Mouse (Mus musculus) left cerebral cortex, postnatal 14 days (tissue): Measurements from ENCODE around the gene Igf1r. TPM values are rescaled to one million over a fixed set of nuclear protein-coding genes. Genes with fewer than 3 reads are reported as not detected.

Experiments
- DNase-seq, 2 experiments: peaks; one replicate each; pipeline ENCODE4 v3.0.0; 2021 to 2022; ENCODE audit warnings: low spot score in 2 of 2, mixed read lengths in 1 of 2
- intact Hi-C: fragments of 180-260 bp; cut with DNase I; formaldehyde crosslinking; loops from one replicate; pipeline ENCODE4 v1.15.1; 2025
- total RNA-seq, 2 experiments: library from RNA; stranded (reverse); gene quantifications; 2 replicates each; pipeline ENCODE4 v1.2.3; 2021

The Igf1r gene
- total RNA-seq, 2 experiments from 2014 or later = 39.0 to 49.5 TPM

DNA sequence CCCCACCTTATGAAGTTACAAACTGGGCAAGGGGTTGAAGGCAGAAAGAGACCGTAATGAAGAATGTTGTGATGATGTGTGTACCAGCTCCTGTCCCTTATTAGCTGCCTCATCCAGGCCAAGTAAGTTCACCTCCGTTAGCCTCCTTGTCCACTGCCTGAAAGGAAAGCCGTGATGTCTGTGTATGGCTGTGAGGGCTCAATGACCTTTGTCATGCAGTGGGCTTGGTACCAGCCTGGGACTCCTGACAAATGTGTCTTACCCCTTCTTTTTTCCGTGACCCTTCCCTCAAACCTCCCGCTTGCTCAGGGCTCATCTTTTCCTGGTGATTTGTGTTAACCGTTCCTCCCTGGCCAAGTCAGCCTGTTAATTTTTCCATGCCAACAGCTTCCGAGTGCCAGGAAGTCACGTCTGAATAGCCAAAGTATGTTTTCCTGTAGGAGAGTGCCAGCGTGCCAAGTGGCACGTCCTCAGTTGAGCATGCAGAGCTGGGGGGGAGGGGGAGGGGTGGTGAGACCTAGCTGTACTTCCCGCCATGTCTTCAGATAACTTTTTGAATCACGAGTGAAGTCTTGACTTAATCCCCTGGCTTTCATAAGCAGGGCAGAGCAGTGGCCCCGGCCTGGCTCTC is 178.4 kb downstream of the Igf1r start:
- intact Hi-C loops = no loop called here
- no peak for DNase-seq

DNA sequence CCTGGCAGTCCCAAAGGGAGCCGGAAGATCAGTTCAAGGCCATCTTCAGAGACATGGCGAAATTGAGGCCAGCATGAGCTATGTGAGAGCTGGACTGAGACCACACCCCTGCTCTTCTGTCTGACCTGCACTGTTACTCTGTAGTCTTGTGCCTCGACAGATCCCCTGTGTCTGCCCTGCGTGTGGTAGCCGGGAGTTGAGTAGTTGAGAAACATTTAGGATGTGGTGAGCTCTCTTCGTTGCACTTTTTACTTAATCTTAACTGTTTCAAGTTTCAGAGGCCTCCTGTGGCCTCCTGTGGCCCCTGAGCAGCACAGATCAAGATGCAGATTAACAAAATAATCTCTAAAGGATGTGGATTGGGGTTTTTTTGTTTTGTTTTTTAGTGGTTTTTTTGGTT is 181.1 kb downstream of the Igf1r start:
- no peak for DNase-seq
- intact Hi-C loops = loop anchor here (1.0 kb wide), 1 partner anchor 182 kb away; no protein-coding TSS in a partner anchor

DNA sequence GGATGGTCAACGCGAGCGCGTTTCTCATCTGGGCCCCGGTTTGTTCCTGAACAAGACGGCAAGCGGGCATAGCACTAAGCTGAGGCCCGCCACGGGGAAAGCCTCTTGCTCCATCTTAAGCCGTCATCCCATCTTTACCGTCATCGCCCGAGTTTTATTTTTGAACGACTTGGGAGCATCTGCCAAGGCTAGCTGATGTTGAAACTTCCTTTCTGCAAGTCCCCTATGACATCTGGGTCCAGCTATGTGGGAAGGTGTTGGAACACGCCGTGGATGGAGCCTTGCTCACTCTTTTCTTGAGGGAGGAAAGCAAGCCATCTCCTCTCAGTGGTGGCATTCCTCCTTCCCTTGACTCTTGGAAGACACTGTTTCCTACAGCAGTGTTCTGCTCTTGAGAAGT is 182.3 kb downstream of the Igf1r start:
- intact Hi-C loops = loop anchor here (1.0 kb wide), 1 partner anchor 184 kb away; no protein-coding TSS in a partner anchor
- no peak for DNase-seq

DNA sequence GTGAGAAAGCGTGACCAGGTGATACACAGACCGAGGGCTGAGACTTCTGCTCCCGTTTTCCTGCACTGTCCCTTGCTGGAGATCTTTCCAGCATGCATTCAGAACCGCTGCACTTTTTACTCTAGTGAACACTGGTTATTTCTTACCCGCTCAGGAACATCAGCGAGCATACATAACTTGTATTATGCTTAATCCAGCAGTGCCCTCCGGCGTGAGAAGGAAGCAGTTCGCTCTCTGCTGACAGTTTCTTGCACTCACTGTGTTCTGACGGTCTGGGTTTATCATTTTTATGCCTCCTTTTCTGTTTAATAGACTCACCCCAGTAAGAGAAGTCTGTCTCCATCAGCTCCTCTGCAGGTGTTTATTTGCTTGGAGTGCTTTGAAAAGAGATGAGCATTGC is 183.4 kb downstream of the Igf1r start:
- no peak for DNase-seq
- intact Hi-C loops = no loop called here

DNA sequence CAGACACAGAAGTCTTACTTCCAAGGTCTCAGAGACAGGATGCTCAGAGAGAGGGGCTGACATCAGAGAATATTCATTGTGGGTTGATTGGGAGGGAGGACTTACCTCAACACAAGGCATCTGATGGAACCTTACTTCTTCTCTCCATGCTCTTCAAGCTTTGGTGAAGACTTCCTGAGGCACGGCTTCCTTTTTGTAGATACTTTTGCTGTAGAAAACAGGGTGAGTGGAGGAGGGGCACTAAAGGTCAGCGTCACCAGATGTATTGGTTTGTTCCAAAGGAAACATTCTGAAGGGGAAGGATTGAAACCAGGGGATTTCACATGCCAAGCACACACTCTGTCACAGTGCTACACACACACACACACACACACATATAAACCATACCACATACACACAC is 186.8 kb downstream of the Igf1r start:
- DNase-seq = no peak
- intact Hi-C loops = no loop called here

DNA sequence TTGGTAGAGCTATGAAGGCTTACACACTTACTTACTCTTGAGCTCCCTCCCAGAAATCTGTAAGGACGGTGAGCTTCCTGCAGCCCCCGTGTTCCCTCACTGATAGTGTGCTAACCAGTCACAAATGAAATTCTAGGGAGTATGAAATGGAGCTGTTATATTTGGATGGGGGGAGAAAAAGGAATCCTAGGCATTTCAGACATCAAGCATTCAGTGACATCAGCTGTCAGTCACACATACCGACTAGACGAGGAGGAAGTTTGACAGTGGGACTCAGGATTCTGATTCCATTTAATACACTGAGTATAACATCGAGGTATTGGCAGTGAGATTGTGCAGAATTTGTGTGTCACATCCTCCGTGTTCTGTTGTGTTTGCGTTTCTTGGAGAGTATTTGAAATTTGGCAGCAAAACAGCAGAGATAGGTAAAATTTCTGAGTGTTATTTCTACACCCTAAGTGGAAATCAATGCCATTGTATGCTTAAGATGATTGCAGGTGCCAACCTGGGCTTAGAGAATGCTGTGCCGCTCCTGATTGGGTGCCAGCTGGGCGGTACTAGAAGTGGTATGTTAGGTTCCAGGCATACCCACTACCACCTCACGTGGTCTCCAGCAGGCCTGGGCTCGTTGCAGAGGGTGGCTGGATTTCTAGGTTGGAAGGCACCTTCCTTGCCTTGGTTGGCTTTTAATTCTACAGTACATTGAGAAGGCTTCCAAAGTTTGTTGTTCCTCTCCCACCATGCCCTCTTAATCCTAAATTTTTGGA is 187.6 kb downstream of the Igf1r start:
- intact Hi-C loops = no loop called here
- DNase-seq = no peak

DNA sequence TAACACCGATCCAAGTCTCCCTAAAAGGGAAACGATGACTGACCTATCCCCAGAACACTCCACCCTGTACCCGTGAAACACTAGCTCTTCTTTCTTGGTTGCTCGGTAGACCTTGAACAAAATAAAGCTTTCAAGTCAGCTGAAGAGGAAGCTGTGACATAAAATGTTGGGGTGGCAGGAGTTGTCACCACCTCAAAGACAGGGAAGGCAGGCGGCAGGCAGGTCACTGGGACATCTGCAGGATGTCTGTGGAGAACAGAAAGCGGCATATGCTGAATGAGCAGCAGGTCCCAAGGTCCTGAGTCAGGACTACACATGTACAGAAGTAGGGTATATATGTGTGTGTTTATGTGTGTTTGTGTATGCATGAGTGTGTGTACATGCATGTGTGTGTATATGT is 191.6 kb downstream of the Igf1r start:
- intact Hi-C loops = no loop called here
- DNase-seq = no peak

DNA sequence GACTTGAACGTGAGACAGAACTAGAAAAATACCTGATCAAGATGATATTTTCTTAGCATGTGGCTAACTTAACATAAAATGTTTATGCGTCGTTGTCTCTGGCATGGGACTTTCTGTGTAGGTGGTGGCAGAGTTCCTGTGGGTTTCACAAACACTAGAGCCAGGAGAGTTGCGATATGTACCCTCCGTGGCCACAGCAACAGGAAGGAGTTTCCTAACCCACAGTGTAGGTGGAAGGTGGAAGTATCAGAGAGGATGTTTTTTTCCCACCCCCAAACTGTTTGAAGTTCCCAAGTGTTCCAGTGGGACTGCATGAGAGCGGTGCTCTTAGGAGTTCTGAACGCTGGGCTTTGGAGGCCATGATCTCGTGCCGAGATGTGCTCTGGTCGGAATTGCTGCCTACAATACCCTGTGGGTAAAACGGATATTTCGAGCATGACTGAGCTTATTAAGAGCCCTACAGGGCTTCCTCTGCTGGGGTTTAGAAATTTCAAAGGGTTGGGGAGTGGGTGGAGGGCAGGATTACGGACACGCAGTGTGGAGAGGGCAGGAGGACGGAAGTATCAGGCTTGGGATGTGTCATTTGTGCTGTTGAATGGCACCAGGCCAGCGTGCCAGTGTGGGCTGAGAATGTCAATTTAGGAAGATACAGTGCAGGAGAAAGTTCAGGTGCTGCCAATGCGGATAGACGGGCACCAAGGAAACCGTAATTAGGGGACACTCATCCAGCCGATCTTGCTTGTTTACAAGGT is 195.8 kb downstream of the Igf1r start:
- intact Hi-C loops = no loop called here
- DNase-seq = no peak

DNA sequence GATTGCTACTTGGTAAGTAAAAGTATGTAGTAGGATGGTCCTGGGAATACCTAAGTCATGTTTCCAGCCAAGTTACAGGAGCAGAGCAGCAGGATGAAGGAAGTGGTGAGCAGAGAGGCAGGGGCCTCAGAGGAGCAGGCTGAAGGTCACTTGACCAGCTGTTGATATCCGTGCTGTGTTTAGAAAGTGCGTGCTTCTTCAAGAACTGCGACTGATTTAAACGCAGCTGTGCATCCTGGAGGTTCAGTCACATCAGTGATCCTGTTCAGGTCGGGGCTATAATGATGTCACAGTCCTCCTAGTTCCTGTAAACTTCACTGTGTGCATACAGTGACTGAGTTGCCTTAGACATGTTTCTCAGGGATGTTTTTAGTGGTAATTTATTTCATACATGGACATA is 199.3 kb downstream of the Igf1r start:
- DNase-seq = no peak
- intact Hi-C loops = no loop called here

DNA sequence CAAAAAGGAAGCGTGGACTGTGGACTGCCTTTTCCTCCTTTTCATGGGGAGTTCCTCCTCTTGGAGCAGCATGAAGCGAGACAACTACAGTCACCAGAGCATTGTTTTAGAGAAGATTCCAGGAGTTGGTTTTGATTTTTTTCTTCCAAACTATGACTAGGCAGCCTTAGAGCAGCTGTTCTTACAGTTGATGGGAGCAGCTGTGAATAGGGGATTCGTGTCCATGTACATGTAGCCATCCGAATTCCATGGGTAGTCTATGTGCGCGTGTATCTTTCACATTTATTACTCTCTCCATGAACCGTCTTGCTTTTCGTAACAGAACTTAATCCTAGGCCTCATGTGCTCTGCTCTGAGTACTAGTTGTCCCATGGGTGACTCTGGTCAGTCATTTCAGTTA is 199.8 kb downstream of the Igf1r start:
- intact Hi-C loops = no loop called here
- DNase-seq = no peak

DNA sequence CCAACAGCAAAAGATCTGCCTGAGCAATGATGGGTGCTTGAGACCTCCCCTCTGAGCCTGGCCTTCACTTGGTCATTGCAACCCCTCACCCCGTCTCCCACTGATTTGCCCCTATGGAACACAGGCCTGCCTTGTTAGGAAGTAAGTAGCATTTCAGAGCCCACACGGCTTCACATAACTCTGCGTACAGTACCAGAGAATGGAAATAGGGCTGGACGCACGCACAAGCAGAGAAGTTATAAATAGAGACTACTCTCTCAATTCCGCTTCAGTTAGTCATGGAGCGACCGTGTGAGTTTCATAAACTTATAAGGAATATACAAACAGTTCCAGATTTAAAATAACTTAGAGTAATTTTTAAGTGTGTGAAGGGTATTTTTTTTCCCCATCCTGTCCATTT is 200.6 kb downstream of the Igf1r start:
- intact Hi-C loops = no loop called here
- peak; percentile 45 to 46 for DNase-seq

DNA sequence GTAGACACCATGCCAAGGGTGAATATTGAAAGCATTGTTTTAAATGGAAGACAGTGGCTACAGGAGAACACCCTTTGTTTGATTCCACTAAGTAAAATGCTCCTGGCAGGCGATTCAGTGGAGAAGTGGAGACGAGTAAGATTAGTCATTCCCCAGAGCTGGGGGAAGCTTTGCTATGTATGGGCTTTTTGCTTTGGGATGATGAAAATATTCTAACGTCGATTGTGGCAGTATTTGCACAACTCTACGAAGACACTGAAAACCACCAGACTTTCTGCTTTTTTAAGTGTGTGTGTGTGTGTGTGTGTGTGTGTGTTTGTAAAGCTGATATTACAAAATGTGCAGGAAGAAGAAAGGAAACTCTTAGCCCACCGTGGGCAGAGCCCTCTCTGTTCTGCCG is 202.0 kb downstream of the Igf1r start:
- DNase-seq = peak in 1 of 2 experiments; percentile 17
- intact Hi-C loops = no loop called here

DNA sequence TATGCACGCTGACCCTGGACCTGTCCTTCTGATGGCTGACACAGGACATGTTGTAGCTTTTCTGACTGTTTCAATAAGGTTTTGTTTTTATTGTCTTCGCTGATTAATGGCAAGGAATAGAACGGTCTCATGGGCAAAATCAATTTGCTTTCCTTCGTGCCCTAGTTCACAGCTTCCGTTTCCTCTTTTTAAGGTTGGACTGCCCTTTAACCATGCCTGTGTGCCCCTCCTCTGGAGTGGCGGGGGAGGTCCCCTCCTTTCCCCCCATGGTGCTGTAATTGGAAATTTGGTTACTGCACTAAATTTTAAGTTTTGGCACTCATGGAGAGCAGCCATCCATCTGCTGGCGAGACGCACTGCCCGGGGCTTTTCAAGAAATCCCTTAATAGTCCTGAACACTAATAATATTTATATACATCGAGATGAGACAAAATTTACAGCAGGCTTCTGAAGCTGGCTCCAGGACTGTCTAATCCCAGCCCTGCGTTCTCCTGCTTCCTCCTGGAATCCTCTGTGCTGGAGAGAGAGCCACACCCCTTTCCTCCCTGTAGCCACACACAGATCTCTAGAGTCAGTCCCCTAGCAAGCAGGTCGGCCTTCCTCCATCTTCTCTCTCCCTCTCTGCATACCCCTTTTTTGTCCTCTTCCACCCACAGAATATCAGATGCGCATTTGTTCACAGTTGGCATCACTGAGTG is 207.6 kb downstream of the Igf1r start:
- intact Hi-C loops = loop anchor here (10.0 kb wide), 1 partner anchor 145 kb away; no protein-coding TSS in a partner anchor
- DNase-seq = no peak

DNA sequence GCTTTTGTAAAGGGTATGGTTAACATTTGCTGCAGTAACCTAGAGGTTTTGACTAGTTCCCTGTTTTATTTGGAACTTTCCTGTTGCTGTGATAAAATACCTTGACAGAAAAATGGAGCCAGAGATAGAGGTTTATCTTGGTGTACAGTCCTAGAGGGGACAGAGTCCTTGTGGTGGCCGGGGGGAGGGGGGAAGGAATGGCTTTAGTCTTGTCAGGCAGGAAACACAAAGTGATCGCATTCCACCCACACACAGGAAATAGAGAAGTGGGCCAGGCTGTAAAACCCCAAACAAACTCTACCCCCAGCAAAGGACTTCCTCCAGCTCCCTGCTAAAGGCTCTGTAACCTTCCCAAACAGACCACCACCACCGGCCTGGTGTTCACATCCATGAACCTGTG is 211.4 kb downstream of the Igf1r start:
- intact Hi-C loops = loop anchor here (10.0 kb wide), 1 partner anchor 141 kb away; no protein-coding TSS in a partner anchor
- no peak for DNase-seq

DNA sequence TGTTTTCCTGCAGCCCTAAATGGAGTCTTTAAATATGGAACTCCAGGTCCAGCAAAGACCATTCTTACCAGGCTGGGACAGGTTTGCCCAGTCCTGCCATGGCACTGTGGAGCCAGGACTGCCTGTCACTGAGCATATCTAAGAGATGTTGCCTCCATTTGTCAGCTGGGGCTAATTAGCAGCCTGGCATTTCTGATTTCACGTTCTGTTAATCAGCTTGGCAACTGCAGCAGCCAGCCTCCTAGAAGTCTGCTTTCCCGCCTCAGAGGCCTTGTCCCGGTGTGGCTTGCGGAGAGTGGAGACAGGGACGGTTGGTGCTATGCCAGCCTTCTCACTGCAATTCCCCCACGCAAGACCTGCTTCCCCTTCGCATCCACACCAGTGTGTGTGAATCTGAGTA is 220.1 kb downstream of the Igf1r start:
- intact Hi-C loops = no loop called here
- no peak for DNase-seq

DNA sequence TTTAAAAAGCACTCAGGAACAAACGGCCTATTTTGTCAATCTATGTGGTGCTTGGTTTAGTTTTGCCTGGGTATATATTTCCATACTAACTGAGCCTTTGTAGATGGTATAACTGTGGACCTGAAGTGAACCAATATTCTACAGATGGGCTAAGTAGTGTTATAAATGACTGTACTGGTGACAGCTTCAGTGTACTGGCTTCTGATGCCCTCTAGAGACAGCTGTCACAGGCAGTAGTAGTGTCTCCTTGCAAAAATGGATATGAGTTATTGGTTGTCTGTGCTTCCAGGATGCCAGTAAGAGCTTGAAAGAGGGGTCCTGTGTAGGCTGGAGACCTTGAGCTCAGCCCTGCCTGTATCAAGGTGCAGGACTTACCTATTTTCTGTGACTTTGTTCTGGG is 227.0 kb downstream of the Igf1r start:
- intact Hi-C loops = no loop called here
- DNase-seq = no peak

DNA sequence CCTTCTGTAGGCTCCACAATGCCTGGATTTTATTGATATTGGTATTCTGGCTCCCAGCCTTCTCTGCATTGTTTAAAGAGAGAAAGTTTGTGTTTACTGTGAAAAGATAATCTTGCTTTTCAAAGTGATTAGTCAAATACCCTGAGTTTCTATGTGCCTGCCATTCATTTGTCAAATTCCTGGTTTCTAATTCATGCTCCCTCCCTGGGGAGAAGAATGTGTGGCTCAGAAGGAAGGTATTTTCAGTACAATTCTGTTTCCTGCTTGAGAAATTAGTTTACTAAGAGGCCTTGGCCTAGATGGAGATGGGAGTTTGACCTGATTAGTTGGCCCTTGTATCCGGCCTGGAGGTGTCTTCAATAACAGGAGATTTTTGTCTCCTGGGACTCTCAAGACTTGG is 228.5 kb downstream of the Igf1r start:
- intact Hi-C loops = no loop called here
- DNase-seq = no peak

DNA sequence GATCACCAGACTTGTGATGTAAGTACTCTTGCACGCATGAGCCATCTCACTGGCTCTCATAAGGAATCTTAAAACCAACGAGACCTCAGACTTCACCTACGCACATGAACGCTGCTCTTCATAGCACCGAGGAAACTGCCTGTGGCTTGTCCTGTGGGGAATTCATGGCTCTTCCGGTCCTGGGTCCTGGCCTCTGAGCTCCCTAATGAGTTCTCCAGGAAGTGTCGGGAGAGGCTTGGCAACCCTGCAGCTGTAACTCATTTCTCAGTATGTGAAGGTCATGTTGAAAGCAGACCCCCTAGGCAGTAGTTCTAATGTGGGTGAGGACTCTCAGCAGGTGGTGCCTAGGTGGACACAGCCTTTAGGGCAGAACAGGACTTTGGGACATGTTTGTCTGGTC is 229.4 kb downstream of the Igf1r start:
- DNase-seq = no peak
- intact Hi-C loops = no loop called here

DNA sequence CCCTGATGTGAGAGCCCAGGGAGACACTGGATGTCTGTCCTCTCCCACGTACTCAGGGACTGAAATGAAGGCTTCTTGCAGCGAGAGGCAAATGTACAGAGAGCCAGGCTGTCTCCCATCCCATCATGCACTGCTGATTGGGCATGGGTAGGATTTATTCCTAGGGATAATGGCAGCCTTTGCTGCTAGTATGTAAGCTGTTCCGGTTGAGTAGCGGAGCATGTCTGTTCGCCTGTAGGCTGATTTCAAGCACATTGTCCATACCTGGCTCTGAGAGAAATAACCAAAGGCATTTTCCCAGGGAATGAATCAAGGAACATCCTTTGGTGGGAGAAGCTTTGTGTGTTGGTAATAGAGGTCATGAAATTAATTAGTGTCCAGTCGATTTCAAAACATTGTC is 230.1 kb downstream of the Igf1r start:
- intact Hi-C loops = no loop called here
- DNase-seq = no peak

DNA sequence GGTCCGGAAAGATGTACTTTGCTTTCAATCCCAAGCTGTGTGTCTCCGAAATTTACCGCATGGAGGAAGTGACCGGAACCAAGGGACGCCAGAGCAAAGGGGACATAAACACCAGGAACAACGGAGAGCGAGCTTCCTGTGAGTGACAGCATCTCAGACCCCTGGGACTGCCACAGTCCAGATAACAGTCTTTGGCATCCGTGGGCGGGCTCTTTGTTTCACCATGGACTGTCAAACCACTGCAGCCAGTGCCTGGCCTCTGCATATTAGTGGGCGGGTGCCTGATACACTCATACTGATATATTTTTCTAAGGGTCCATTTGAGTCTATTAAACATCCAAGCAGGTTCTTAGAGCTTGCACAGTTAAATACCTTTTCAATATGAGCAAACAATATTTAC is 230.8 kb downstream of the Igf1r start:
- intact Hi-C loops = no loop called here
- no peak for DNase-seq
